7 mouse cellular contexts compared by ENCODE assay signal in genomic region chr4:41527996-41528395, GRCm38 (mm10). TPM values are rescaled to one million over a fixed set of nuclear protein-coding genes. Genes with fewer than 3 reads are reported as not detected.
DNase-seq lines count a peak whose midpoint lies in the region; ATAC-seq lines count a peak whose summit lies in the region.

No protein-coding gene starts in this region.

- WGBS in forebrain, embryonic 13.5 days = 11% methylated on average over 8 of the region's 8 CpGs
- 8% methylated on average over 8 of the region's 8 CpGs for WGBS in kidney, embryonic 16.5 days

- 0 out of 2 replicates have a peak overlapping the region, but pooled peaks have one; percentile 17 for H3K27ac ChIP-seq in forebrain, embryonic 13.5 days
- H3K27ac ChIP-seq in kidney, embryonic 16.5 days (ENCODE audit: low read length) = no peak overlapping the region

- DNase-seq in retina, postnatal 1 day = peak; percentile 65
- no peak for DNase-seq in retina, embryonic 14.5 days (ENCODE audit: low spot score)
- no peak for DNase-seq in spleen, postnatal 4 days (ENCODE audit: low spot score in 2 of 2)
- no peak for DNase-seq in heart, adult 11 months

- no peak overlapping the region for H3K9ac ChIP-seq in forebrain, embryonic 13.5 days
- no peak overlapping the region for H3K9ac ChIP-seq in kidney, embryonic 16.5 days (replicated peaks; ENCODE audit: low read length)

- H3K27me3 ChIP-seq in forebrain, embryonic 13.5 days = no peaks in the 10 kb centered on the region; the same call in 1 of the 2 replicates
- no peaks in the 10 kb centered on the region; the same call in 1 of the 2 replicates for H3K27me3 ChIP-seq in kidney, embryonic 16.5 days (ENCODE audit: insufficient read depth, low read length)

- no peak overlapping the region for H3K4me2 ChIP-seq in forebrain, embryonic 13.5 days
- no peak overlapping the region for H3K4me2 ChIP-seq in kidney, embryonic 16.5 days (replicated peaks; ENCODE audit: low read depth, low read length)

- no peaks in the 10 kb centered on the region for H3K36me3 ChIP-seq in forebrain, embryonic 13.5 days (ENCODE audit: poor library complexity, severe bottlenecking)
- no peaks in the 10 kb centered on the region for H3K36me3 ChIP-seq in kidney, embryonic 16.5 days (ENCODE audit: insufficient read depth, low read length)

- ATAC-seq in forebrain, embryonic 13.5 days = 0 out of 2 replicates have a peak, but pooled peaks have one; percentile 23
- ATAC-seq in kidney, embryonic 16.5 days (ENCODE audit: low FRiP score, low TSS enrichment) = peak; percentile 71
- ATAC-seq in erythroid progenitor cell, adult 5-6 weeks (replicated peaks; ENCODE audit: low FRiP score, poor library complexity, severe bottlenecking) = no peak

- H3K4me3 ChIP-seq in forebrain, embryonic 13.5 days = no peak overlapping the region
- no peak overlapping the region for H3K4me3 ChIP-seq in kidney, embryonic 16.5 days (ENCODE audit: low read length)

- H3K4me1 ChIP-seq in forebrain, embryonic 13.5 days = peaks cover 46% of the 10 kb centered on the region
- peaks cover 20% of the 10 kb centered on the region for H3K4me1 ChIP-seq in kidney, embryonic 16.5 days (ENCODE audit: insufficient read depth, low read length)

- H3K9me3 ChIP-seq in forebrain, embryonic 13.5 days (replicated peaks) = no peaks in the 10 kb centered on the region
- H3K9me3 ChIP-seq in kidney, embryonic 16.5 days (ENCODE audit: low read length) = no peaks in the 10 kb centered on the region

RNA-seq across cellular contexts. Expression of gene 1110017D15Rik, which starts 10.9 kb away (rescaled TPM):
- 9.1 and 14.3 TPM in 2 replicates for polyA plus RNA-seq in forebrain, embryonic 13.5 days (2015; fragmentation: Nextera tagmentation; extraction: Ambion mirVana)
- 0.37 and 0.57 TPM in 2 replicates for polyA plus RNA-seq in kidney, embryonic 16.5 days (2015; fragmentation: Nextera tagmentation; extraction: Ambion mirVana)
- total RNA-seq in erythroid progenitor cell, adult 5-6 weeks (2015; ENCODE audit: low replicate concordance) = not detected in 2 replicates
- total RNA-seq in erythroid progenitor cell, adult 5-6 weeks (2017; ENCODE audit: low replicate concordance) = not detected in 2 replicates

RNA-seq across cellular contexts. Expression of gene AI464131, which starts 25.1 kb away (rescaled TPM):
- 3.0 and 3.1 TPM in 2 replicates for polyA plus RNA-seq in forebrain, embryonic 13.5 days (2015; fragmentation: Nextera tagmentation; extraction: Ambion mirVana)
- polyA plus RNA-seq in kidney, embryonic 16.5 days (2015; fragmentation: Nextera tagmentation; extraction: Ambion mirVana) = 9.3 and 9.5 TPM in 2 replicates
- not detected in 2 replicates for total RNA-seq in erythroid progenitor cell, adult 5-6 weeks (2015; ENCODE audit: low replicate concordance)
- 0.45 TPM in 1 of 2 replicates, not detected in the other for total RNA-seq in erythroid progenitor cell, adult 5-6 weeks (2017; ENCODE audit: low replicate concordance)

RNA-seq across cellular contexts. Expression of gene Fam219a, which starts 41.3 kb away (rescaled TPM):
- polyA plus RNA-seq in forebrain, embryonic 13.5 days (2015; fragmentation: Nextera tagmentation; extraction: Ambion mirVana) = 8.0 and 10.8 TPM in 2 replicates
- polyA plus RNA-seq in kidney, embryonic 16.5 days (2015; fragmentation: Nextera tagmentation; extraction: Ambion mirVana) = 1.9 and 2.2 TPM in 2 replicates
- 1.1 TPM in 1 of 2 replicates, not detected in the other for total RNA-seq in erythroid progenitor cell, adult 5-6 weeks (2015; ENCODE audit: low replicate concordance)
- total RNA-seq in erythroid progenitor cell, adult 5-6 weeks (2017; ENCODE audit: low replicate concordance) = 0.39 and 0.45 TPM in 2 replicates

RNA-seq across cellular contexts. Expression of gene Dnaic1, which starts 41.6 kb away (rescaled TPM):
- 1.0 and 2.2 TPM in 2 replicates for polyA plus RNA-seq in forebrain, embryonic 13.5 days (2015; fragmentation: Nextera tagmentation; extraction: Ambion mirVana)
- polyA plus RNA-seq in kidney, embryonic 16.5 days (2015; fragmentation: Nextera tagmentation; extraction: Ambion mirVana) = 1.2 and 1.7 TPM in 2 replicates
- not detected in 2 replicates for total RNA-seq in erythroid progenitor cell, adult 5-6 weeks (2015; ENCODE audit: low replicate concordance)
- not detected in 2 replicates for total RNA-seq in erythroid progenitor cell, adult 5-6 weeks (2017; ENCODE audit: low replicate concordance)
